Mouse (Mus musculus): Measurements from ENCODE around the gene Lrfn1.

DNA sequence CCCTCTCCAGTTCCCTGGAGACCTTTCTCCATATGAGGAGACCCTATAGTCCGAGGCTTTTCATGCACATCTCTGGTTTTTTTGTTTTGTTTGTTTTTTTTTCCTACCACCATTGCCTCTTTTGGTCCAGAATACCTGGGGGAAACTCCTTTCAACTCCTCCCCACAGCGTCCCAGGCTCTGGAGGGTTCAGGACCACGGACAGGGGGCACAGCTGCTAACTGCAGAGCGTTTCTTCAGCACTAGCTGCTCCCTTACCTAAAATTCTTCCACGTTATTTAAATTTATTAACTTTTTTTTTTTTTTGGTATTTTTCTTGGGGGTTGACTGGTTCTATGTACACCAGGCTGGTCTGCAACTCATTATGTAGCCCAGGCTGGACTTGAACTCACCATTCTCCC, 53.8 kb downstream of the Lrfn1 start:
- TF ChIP-seq POLR2A (IDR thresholded peaks at IDR 0.05; ENCODE audit: low read depth, low read length) = no peak
- no peak for TF ChIP-seq CTCF (IDR thresholded peaks at IDR 0.05; ENCODE audit: extremely low read depth, insufficient read length, insufficient replicate concordance, low read depth, low read length)

Data from small intestine, adult 2 months (tissue).